Mouse (Mus musculus): ENCODE measurements around the gene Copg1.

Copg1 gene

GRCm38 (mm10) chr6:87887594-87888233 is at the start of gene Copg1:
Gene Copg1 (plus strand): TSS chr6:87887814.
- peak; percentile 99 for DNase-seq (ENCODE audit: low read depth, low spot score)

- peak; percentile 99 for DNase-seq (ENCODE audit: low read depth, low spot score)
Observed at GRCm38 (mm10) chr6:87838551-87839197, 48.9 kb upstream of the Copg1 start, which contains the start of gene Isy1. Gene Isy1 (minus strand): TSS chr6:87838798.

GRCm38 (mm10) chr6:87839797-87840341 is 47.7 kb upstream of the Copg1 start:
- DNase-seq (ENCODE audit: low read depth, low spot score) = no peak

DNA sequence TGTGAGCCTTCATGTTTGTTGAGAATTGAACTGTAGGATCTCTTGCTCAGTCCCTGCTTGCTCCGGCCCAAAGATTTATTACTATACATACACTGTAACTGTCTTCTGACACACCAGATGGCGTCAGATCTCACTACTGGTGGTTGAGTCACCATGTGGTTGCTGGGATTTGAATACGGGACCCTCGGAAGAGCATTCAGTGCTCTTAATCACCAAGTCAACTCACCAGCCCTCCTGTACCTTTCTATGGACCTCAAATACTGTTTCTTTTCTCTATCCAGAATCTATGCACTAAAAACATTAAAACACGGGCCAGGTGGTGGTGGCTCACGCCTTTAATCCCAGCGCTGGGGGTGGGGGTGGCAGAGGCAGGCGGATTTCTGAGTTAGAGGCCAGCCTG is 46.0 kb upstream of the Copg1 start:
- peak; percentile 66 for DNase-seq (ENCODE audit: low read depth, low spot score)

DNA sequence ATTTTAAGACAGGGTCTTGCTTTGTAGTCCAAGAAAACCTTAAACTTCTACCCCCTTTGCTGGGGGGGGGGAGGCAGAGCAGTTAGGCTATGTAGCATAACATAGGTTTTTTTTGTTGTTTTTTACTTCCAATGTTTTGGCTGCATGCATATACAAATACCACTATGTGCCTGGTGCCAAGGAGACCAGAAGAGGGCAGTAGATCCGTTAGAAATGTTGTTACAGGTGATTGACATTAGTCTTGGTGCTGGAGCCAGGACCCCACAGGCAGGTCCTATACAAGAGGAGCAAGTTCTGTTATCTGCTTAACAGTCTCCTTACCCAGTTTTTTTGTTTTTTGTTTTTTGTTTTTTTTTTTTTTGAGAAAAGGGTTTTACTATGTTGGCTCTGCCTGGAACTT is 45.4 kb upstream of the Copg1 start:
- DNase-seq (ENCODE audit: low read depth, low spot score) = peak; percentile 79

GRCm38 (mm10) chr6:87845031-87845695 is 42.5 kb upstream of the Copg1 start:
- DNase-seq (ENCODE audit: low read depth, low spot score) = no peak

GRCm38 (mm10) chr6:87846813-87847212 is 40.8 kb upstream of the Copg1 start:
- DNase-seq (ENCODE audit: low read depth, low spot score) = no peak

DNA sequence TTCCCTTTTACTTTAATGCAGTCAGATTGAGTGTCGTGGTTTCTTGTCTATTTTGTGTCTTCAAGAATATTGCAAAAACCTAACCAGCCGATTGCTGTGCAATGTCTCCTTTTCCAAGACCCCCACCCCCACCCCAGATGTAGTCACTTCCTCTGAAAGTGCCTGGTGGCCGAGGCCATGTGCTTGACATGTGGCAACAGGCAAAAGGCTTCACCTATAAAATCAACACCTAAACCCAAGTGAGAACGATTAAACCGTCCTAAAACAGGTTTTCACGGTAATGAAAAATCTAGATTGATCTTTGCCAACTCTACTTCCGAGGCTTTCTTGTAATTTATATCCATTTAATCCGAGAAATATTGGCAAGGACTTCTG is 37.8 kb upstream of the Copg1 start:
- DNase-seq (ENCODE audit: low read depth, low spot score) = peak; percentile 78

GRCm38 (mm10) chr6:87850155-87850899 is 37.3 kb upstream of the Copg1 start:
- peak; percentile 35 for DNase-seq (ENCODE audit: low read depth, low spot score)

- peak; percentile 97 for DNase-seq (ENCODE audit: low read depth, low spot score)
Observed at GRCm38 (mm10) chr6:87850900-87851614, 36.6 kb upstream of the Copg1 start, which contains the start of gene Cnbp. Gene Cnbp (minus strand): TSS chr6:87851106.

- DNase-seq (ENCODE audit: low read depth, low spot score) = peak; percentile 69
Observed at GRCm38 (mm10) chr6:87851871-87852270, 35.7 kb upstream of the Copg1 start.

- no peak for DNase-seq (ENCODE audit: low read depth, low spot score)
Observed at GRCm38 (mm10) chr6:87853446-87853845, 34.2 kb upstream of the Copg1 start.

GRCm38 (mm10) chr6:87857071-87857470 is 30.5 kb upstream of the Copg1 start:
- DNase-seq (ENCODE audit: low read depth, low spot score) = no peak

GRCm38 (mm10) chr6:87866211-87866610 is 21.4 kb upstream of the Copg1 start:
- no peak for DNase-seq (ENCODE audit: low read depth, low spot score)

DNA sequence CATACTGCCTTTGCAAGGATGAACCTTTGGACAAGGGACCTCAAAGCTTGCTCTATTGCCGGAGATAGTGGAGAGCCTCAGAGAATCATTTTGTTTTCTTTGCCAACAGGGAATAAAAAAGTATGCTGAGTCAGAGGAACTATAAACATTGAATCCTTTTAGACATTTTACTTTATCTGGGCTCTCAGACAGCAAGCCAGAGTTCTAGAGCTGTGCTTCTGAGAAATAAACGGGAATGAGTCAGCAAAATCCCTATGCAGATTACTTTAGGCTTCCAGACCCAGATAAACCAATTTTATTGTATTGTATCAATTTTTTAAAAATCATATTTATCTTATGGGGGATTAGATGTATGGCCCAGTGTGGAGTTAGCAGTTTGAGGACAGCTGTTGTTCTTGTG is 20.4 kb upstream of the Copg1 start:
- no peak for DNase-seq (ENCODE audit: low read depth, low spot score)

GRCm38 (mm10) chr6:87868871-87869506 is 18.6 kb upstream of the Copg1 start:
- no peak for DNase-seq (ENCODE audit: low read depth, low spot score)

DNA sequence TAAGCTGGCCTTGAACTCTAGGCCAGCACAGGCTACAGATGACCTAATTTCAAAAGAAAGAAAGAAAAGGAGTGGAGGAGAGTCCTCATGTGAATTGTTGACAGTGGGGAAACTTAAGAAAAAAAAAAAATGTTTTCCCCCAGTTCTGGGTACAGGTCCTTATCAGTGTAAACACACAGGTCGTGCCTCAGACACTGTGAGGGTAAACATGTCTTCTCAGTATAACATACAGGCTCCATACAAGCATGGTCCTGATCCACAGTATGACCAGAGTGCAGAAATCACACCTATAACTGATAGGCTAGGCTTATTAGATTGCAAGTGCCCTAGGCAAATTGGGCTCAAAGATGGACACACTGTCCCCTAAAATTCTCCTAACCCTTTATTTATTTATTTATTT is 17.2 kb upstream of the Copg1 start:
- no peak for DNase-seq (ENCODE audit: low read depth, low spot score)

DNA sequence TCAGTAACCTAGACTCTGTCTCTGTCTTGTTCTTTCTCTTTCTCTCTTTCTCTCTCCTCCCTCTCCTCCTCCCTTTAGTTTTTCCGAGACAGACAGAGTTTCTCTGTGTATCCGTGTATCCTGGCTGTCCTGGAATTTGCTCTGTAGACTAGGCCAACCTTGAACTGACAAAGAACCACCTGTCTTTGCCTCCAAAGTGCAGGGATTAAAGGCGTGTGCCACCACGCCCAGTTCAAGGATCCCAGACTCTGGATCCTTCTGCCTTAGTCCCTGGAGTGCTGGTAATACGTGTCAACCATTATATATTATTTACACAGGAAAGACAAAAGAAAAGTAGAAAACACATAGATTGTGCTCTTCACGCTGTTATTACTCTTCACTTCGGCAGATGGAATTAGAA is 16.4 kb upstream of the Copg1 start:
- DNase-seq (ENCODE audit: low read depth, low spot score) = peak; percentile 74

DNA sequence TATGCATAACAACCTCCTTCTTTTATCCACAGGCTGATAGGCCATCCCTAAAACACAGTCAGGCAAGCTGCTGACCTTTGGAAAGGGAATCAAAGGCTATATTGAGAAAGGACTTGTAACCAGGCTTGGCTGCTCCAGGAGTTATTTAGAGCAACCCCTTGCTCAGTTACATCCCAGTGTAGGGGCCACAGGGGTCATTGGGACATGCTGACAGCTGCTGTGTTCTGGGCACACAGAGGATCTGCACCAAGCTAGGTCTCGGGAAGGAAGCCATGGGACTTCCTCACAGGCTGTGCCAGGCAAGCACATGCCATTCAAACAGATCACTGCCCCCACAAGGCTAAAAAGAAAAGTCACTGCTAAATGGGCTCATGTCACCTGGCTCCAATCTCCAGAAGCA is 14.5 kb upstream of the Copg1 start:
- DNase-seq (ENCODE audit: low read depth, low spot score) = no peak

- peak; percentile 28 for DNase-seq (ENCODE audit: low read depth, low spot score)
Observed at GRCm38 (mm10) chr6:87873963-87874362, 13.7 kb upstream of the Copg1 start.

DNA sequence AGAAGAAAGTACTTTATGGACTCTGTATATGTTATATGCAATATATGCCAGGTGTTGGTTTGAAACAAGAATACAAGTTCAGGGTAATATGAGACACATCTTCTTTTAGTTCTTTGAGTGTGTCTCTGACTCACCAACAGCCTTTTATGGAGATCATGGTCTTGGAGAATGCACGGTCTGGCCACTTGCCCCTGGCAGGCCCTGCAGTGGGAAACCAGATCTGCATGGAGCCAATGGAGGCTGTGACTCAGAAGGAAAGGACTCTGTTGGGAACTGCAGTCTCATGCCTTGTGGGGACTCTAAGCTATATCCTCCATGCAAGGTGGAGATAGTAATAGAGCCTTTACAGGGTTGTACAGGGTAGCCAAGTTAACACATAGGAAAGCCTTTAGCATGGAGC is 12.5 kb upstream of the Copg1 start:
- DNase-seq (ENCODE audit: low read depth, low spot score) = no peak

Data from ES-CJ7 (cell line).